Mouse (Mus musculus): ENCODE data around the gene Dlgap5.
"Not testable (repeated sequence)": the region's sequence is repeated elsewhere in the genome, so short reads cannot be mapped to it uniquely, and the experiment has no call there.

Gene Dlgap5

GRCm38 (mm10) chr14:47417775-47418665 is at the start of gene Dlgap5:
Gene Dlgap5 (minus strand): TSS chr14:47418407.
- in situ Hi-C loops (cut with MboI; ENCODE audit: low pct_unique_long_range_greater_than_20kb in 1 of 2, low sequenced_read_pairs in 2 of 2, unreplicated experiment in 1 of 2): no loop called here

GRCm38 (mm10) chr14:47465468-47466175 is 47.4 kb upstream of the Dlgap5 start:
- in situ Hi-C loops (cut with MboI; ENCODE audit: low pct_unique_long_range_greater_than_20kb in 1 of 2, low sequenced_read_pairs in 2 of 2, unreplicated experiment in 1 of 2): no loop called here

GRCm38 (mm10) chr14:47464426-47464825 is 46.2 kb upstream of the Dlgap5 start:
- in situ Hi-C loops (cut with MboI; ENCODE audit: low pct_unique_long_range_greater_than_20kb in 1 of 2, low sequenced_read_pairs in 2 of 2, unreplicated experiment in 1 of 2): no loop called here

GRCm38 (mm10) chr14:47462877-47463460 is 44.8 kb upstream of the Dlgap5 start:
- in situ Hi-C loops (cut with MboI; ENCODE audit: low pct_unique_long_range_greater_than_20kb in 1 of 2, low sequenced_read_pairs in 2 of 2, unreplicated experiment in 1 of 2): no loop called here

- in situ Hi-C loops (cut with MboI; ENCODE audit: low pct_unique_long_range_greater_than_20kb in 1 of 2, low sequenced_read_pairs in 2 of 2, unreplicated experiment in 1 of 2): no loop called here
Measured at GRCm38 (mm10) chr14:47462453-47462852, 44.2 kb upstream of the Dlgap5 start.

GRCm38 (mm10) chr14:47461997-47462396 is 43.8 kb upstream of the Dlgap5 start:
- in situ Hi-C loops (cut with MboI; ENCODE audit: low pct_unique_long_range_greater_than_20kb in 1 of 2, low sequenced_read_pairs in 2 of 2, unreplicated experiment in 1 of 2): no loop called here

GRCm38 (mm10) chr14:47459556-47459955 is 41.3 kb upstream of the Dlgap5 start:
- in situ Hi-C loops (cut with MboI; ENCODE audit: low pct_unique_long_range_greater_than_20kb in 1 of 2, low sequenced_read_pairs in 2 of 2, unreplicated experiment in 1 of 2): no loop called here

GRCm38 (mm10) chr14:47450121-47450520 is 31.9 kb upstream of the Dlgap5 start, which contains the start of gene Fbxo34:
Gene Fbxo34 (plus strand): TSS chr14:47450421.
- in situ Hi-C loops (cut with MboI; ENCODE audit: low pct_unique_long_range_greater_than_20kb in 1 of 2, low sequenced_read_pairs in 2 of 2, unreplicated experiment in 1 of 2): not testable (repeated sequence)

GRCm38 (mm10) chr14:47445331-47446095 is 27.3 kb upstream of the Dlgap5 start:
- in situ Hi-C loops (cut with MboI; ENCODE audit: low pct_unique_long_range_greater_than_20kb in 1 of 2, low sequenced_read_pairs in 2 of 2, unreplicated experiment in 1 of 2): no loop called here

GRCm38 (mm10) chr14:47444907-47445306 is 26.7 kb upstream of the Dlgap5 start:
- in situ Hi-C loops (cut with MboI; ENCODE audit: low pct_unique_long_range_greater_than_20kb in 1 of 2, low sequenced_read_pairs in 2 of 2, unreplicated experiment in 1 of 2): no loop called here

- in situ Hi-C loops (cut with MboI; ENCODE audit: low pct_unique_long_range_greater_than_20kb in 1 of 2, low sequenced_read_pairs in 2 of 2, unreplicated experiment in 1 of 2): no loop called here
Measured at GRCm38 (mm10) chr14:47438947-47439346, 20.7 kb upstream of the Dlgap5 start.

- in situ Hi-C loops (cut with MboI; ENCODE audit: low pct_unique_long_range_greater_than_20kb in 1 of 2, low sequenced_read_pairs in 2 of 2, unreplicated experiment in 1 of 2): no loop called here
Measured at GRCm38 (mm10) chr14:47432987-47433386, 14.8 kb upstream of the Dlgap5 start.

- in situ Hi-C loops (cut with MboI; ENCODE audit: low pct_unique_long_range_greater_than_20kb in 1 of 2, low sequenced_read_pairs in 2 of 2, unreplicated experiment in 1 of 2): no loop called here
Measured at GRCm38 (mm10) chr14:47422466-47422865, 4.3 kb upstream of the Dlgap5 start.

GRCm38 (mm10) chr14:47421606-47422005 is 3.4 kb upstream of the Dlgap5 start:
- in situ Hi-C loops (cut with MboI; ENCODE audit: low pct_unique_long_range_greater_than_20kb in 1 of 2, low sequenced_read_pairs in 2 of 2, unreplicated experiment in 1 of 2): no loop called here

GRCm38 (mm10) chr14:47419723-47420276 is 1.6 kb upstream of the Dlgap5 start:
- in situ Hi-C loops (cut with MboI; ENCODE audit: low pct_unique_long_range_greater_than_20kb in 1 of 2, low sequenced_read_pairs in 2 of 2, unreplicated experiment in 1 of 2): no loop called here

GRCm38 (mm10) chr14:47419034-47419625 is 923 bp upstream of the Dlgap5 start:
- in situ Hi-C loops (cut with MboI; ENCODE audit: low pct_unique_long_range_greater_than_20kb in 1 of 2, low sequenced_read_pairs in 2 of 2, unreplicated experiment in 1 of 2): no loop called here

- in situ Hi-C loops (cut with MboI; ENCODE audit: low pct_unique_long_range_greater_than_20kb in 1 of 2, low sequenced_read_pairs in 2 of 2, unreplicated experiment in 1 of 2): no loop called here
Measured at GRCm38 (mm10) chr14:47418666-47418991, 422 bp upstream of the Dlgap5 start.

- in situ Hi-C loops (cut with MboI; ENCODE audit: low pct_unique_long_range_greater_than_20kb in 1 of 2, low sequenced_read_pairs in 2 of 2, unreplicated experiment in 1 of 2): no loop called here
Measured at GRCm38 (mm10) chr14:47417346-47417745, 861 bp downstream of the Dlgap5 start.

Measured in mouse embryonic stem cell (cell line).